In the genomic region with DNA sequence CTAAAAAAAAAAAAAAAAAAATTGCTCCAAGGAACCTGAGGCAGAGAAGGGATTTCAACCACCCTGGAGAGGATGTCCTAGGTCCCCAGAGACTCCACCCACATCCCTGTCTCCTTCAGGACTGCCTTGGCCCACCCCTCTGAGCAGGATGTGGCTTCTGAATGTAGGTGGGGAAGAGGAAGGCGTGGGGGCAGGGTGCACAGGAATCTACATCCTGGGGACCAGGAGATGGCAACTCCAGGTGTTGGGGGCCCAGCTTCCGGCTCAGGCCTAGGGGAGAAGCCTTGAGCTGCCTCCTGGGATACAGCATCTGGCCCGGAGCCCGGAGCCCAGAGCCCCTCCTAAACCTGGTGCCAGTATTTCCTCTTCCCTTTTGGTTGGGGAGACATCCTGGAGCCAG, we compare ENCODE assay signal across 11 mouse cellular contexts. TPM values are rescaled to one million over a fixed set of nuclear protein-coding genes. Genes with fewer than 3 reads are reported as not detected.
DNase-seq lines count a peak whose midpoint lies in the region; ATAC-seq lines count a peak whose summit lies in the region.
"Had no signal": no experiment of that assay in that cellular context is flagged by ENCODE, and none has a peak within 500 bp of the region (broad histone marks: within the 10 kb centered on the region; RNA-seq: fewer than 3 reads in every experiment).

No protein-coding gene starts in this region.

- H3K9me3 ChIP-seq in embryonic facial prominence, embryonic 10.5 days = peaks cover 5% of the 10 kb centered on the region; the same call in 1 of the 2 replicates
- H3K9me3 ChIP-seq: limb, embryonic 15.5 days had no signal

- no peaks in the 10 kb centered on the region for H3K36me3 ChIP-seq in embryonic facial prominence, embryonic 10.5 days (replicated peaks)
- H3K36me3 ChIP-seq: limb, embryonic 15.5 days had no signal

- WGBS in embryonic facial prominence, embryonic 10.5 days = 59% methylated on average over 4 of the region's 4 CpGs

- peaks cover 26% of the 10 kb centered on the region for H3K4me1 ChIP-seq in embryonic facial prominence, embryonic 10.5 days

- no peak overlapping the region for H3K27ac ChIP-seq in embryonic facial prominence, embryonic 10.5 days (replicated peaks)
- H3K27ac ChIP-seq: limb, embryonic 15.5 days had no signal

- no peak overlapping the region for H3K4me3 ChIP-seq in embryonic facial prominence, embryonic 10.5 days
- H3K4me3 ChIP-seq: erythroblast, embryonic 14.5 days; limb, embryonic 15.5 days had no signal

- peak; percentile 66 for DNase-seq in adrenal gland, adult 2 months
- no peak for DNase-seq in adrenal gland, adult 18-20 months (ENCODE audit: low spot score in 2 of 2)
- DNase-seq in adrenal gland, postnatal 14 days = peak; percentile 68
- peak; percentile 58 for DNase-seq in kidney, adult 11 months
- peak; percentile 36 for DNase-seq in lung, postnatal 14 days
- no peak for DNase-seq in embryonic facial prominence, embryonic 10.5 days (ENCODE audit: low spot score)
- DNase-seq: cerebellum, adult 9-11 months had no signal

- no peak for ATAC-seq in erythroblast, adult 5-6 weeks (replicated peaks; ENCODE audit: low FRiP score, poor library complexity, severe bottlenecking)
- ATAC-seq in frontal cortex, adult (ENCODE audit: low TSS enrichment) = no peak

- no peaks in the 10 kb centered on the region for H3K27me3 ChIP-seq in embryonic facial prominence, embryonic 10.5 days (replicated peaks; ENCODE audit: low read depth, poor library complexity, severe bottlenecking)
- H3K27me3 ChIP-seq: limb, embryonic 15.5 days had no signal

RNA-seq across cellular contexts. Expression of gene Pdgfb, which starts 35.3 kb away (rescaled TPM):
- 10 to 100 TPM; 30.3 to 54.0 TPM for total RNA-seq in adrenal gland, adult 2 months (2021)
- polyA plus RNA-seq in adrenal gland, adult 2 months (2012; rRNA removed) = 63.3 and 63.8 TPM in 2 replicates
- total RNA-seq in adrenal gland, adult 18-20 months (2021) = 10 to 100 TPM; 46.1 to 47.6 TPM
- total RNA-seq in adrenal gland, postnatal 14 days (2021) = 43.0 and 49.3 TPM in 2 replicates
- polyA plus RNA-seq in embryonic facial prominence, embryonic 10.5 days (2016; fragmentation: Nextera tagmentation; extraction: Ambion mirVana) = 1.4 and 1.6 TPM in 2 replicates
- not detected in 2 replicates for total RNA-seq in erythroblast, adult 5-6 weeks (2015; ENCODE audit: low replicate concordance)
- total RNA-seq in erythroblast, adult 5-6 weeks (2017; ENCODE audit: low replicate concordance) = 0.42 and 0.94 TPM in 2 replicates

RNA-seq across cellular contexts. Expression of gene Syngr1, which starts 41.0 kb away (rescaled TPM):
- 10 to 100 TPM; 24.4 to 47.8 TPM for total RNA-seq in adrenal gland, adult 2 months (2021)
- 86.9 and 119 TPM in 2 replicates for polyA plus RNA-seq in adrenal gland, adult 2 months (2012; rRNA removed)
- 10 to 100 TPM; 25.7 to 59.9 TPM for total RNA-seq in adrenal gland, adult 18-20 months (2021)
- 28.5 and 29.8 TPM in 2 replicates for total RNA-seq in adrenal gland, postnatal 14 days (2021)
- polyA plus RNA-seq in embryonic facial prominence, embryonic 10.5 days (2016; fragmentation: Nextera tagmentation; extraction: Ambion mirVana) = 5.9 and 7.0 TPM in 2 replicates
- total RNA-seq in erythroblast, adult 5-6 weeks (2015; ENCODE audit: low replicate concordance) = 5.8 and 8.6 TPM in 2 replicates
- 6.0 and 7.1 TPM in 2 replicates for total RNA-seq in erythroblast, adult 5-6 weeks (2017; ENCODE audit: low replicate concordance)

RNA-seq across cellular contexts. Expression of gene Rpl3, which starts 41.6 kb away (rescaled TPM):
- 100 to 1,000 TPM; 376 to 618 TPM for total RNA-seq in adrenal gland, adult 2 months (2021)
- polyA plus RNA-seq in adrenal gland, adult 2 months (2012; rRNA removed) = 500 and 520 TPM in 2 replicates
- 100 to 1,000 TPM; 584 to 618 TPM for total RNA-seq in adrenal gland, adult 18-20 months (2021)
- 594 and 691 TPM in 2 replicates for total RNA-seq in adrenal gland, postnatal 14 days (2021)
- 1,034 and 1,049 TPM in 2 replicates for polyA plus RNA-seq in embryonic facial prominence, embryonic 10.5 days (2016; fragmentation: Nextera tagmentation; extraction: Ambion mirVana)
- 449 and 474 TPM in 2 replicates for total RNA-seq in erythroblast, adult 5-6 weeks (2015; ENCODE audit: low replicate concordance)
- total RNA-seq in erythroblast, adult 5-6 weeks (2017; ENCODE audit: low replicate concordance) = 532 and 676 TPM in 2 replicates

Comparison
In these comparisons a context has a peak if more than half of its experiments do, and no peak if none do; other contexts are left out.
1. DNase-seq: peak in adrenal gland, adult 2 months (single experiment), adrenal gland, postnatal 14 days (single experiment), kidney, adult 11 months (single experiment) and lung, postnatal 14 days (single experiment); none in adrenal gland, adult 18-20 months (0 of 2) and embryonic facial prominence, embryonic 10.5 days (single experiment).
2. RNA of gene Pdgfb, which starts 35.3 kb away (total RNA-seq): 30.3 to 54.0 TPM in adrenal gland, adult 2 months, 46.1 to 47.6 TPM in adrenal gland, adult 18-20 months and 43.0 to 49.3 TPM in adrenal gland, postnatal 14 days; 0.42 to 0.94 TPM in erythroblast, adult 5-6 weeks; every median in the first group is over 10 times any median in the second.